Mouse (Mus musculus): ENCODE measurements around the gene Tmem260.
"Not testable (repeated sequence)": the region's sequence is repeated elsewhere in the genome, so short reads cannot be mapped to it uniquely, and the experiment has no call there.

Tmem260 gene

DNA sequence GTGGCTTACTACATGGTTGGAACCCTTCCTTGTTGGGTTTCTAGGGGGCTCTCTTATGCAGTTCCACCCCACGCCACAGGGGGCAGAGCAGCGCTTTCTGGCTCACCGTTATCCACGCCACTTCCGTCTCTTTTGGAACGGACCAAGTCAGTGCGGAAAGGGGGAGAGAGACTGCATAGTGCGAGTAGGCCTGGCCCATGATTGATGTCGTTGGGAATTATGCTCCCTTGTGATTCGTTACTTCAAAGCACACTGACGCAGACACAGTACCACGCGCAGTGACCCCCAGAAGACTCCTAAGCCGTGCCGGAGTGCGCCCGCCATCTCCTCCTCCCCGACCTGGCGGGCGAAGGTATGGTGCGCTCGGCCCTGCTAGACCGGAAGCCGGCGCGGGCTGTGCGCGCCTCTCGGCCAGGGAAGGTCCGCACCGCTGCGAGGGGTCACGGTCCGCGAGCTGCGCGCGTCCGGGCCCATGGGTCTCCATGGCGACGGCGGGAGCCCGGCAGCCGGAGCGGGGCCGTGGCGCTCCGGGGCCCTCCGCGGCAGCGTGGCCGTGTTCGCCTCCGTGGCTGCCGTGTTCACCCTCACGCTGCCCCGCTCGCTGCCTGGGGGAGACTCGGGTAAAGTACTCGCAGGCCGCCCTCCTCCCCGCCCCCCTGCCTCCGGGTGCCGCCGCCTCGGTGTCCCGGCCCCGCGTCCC, at the start of gene Tmem260:
Gene Tmem260, plus strand, starts transcription at position 141 of the 700 bp plus-strand sequence.
- DNase-seq, result peak; percentile 91 to 94

DNA sequence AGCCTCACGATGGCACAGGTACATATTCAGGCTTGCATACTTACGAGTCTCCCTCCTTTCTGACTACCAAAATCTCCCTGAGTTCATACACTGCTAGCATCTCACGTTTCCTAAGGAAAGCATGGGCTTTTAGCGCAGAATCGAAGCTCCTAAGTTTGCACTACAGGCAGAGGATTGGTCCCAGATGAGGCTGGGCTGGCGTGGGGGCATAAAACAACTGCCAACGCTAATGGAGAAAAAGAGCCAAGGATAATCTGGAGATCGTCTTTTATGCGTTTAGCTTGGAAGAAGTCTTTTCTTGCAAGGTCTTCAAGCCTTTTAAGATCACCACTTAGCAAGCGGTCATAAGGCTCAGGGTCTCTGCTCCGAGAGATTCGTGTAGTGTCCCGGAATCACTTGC, 39.8 kb upstream of the Tmem260 start:
- no peak for DNase-seq

DNA sequence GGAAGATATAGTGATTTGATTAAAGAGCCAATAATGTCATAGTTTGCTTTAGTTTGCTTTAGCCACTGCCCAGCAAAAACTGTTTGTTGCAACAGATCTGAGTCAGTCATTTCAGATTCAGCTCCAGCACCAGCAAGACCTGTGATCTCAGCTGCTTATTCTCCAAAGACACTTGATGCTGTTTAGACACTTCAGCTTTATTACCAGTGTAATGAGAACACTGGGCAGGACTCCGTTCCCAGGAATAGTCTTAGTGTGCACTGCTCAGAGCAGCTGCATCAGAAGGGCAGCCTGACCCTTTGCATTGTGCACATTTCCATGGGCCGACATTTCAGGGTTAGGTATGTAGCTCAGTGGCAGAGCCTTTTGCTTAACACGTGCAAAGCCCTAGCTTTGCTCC, 28.9 kb upstream of the Tmem260 start:
- DNase-seq, result no peak

DNA sequence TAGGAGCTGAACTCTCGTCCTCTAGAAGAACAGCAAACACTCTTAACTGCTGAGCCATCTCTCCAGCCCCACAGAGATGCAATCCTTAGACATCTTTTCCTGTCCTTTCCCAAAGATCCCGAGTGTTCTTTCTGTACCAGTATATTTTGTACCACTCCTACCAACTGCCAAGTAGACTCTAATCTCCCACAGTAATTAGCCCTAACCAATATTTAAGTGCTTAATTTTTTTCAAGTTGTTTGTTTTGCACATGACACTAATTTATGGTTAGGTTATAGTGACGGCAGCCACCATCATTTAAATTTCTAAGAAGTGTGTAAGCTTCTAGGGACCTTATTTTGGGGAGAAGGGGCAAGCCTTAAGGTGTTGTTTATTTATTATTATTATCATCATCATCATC, 27.7 kb upstream of the Tmem260 start:
- no peak for DNase-seq

DNA sequence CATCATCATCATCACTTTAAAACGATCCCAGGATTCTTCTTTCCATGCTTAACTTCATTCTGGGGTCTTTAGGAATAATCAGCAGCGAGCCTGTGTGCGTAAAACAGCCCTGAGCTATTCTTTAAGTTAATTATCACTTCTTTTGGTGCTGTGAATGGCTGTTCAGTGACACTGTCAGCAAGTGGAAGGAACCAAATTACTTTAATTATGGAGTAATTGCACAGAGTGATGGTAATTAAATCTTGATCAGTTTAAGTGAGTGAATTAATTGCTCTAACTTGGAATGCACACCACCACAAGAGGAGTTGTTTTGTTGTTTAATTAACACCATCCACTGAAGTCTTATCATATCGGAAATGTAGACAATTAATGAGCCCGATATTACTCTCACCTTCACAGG, 27.3 kb upstream of the Tmem260 start:
- no peak for DNase-seq

DNA sequence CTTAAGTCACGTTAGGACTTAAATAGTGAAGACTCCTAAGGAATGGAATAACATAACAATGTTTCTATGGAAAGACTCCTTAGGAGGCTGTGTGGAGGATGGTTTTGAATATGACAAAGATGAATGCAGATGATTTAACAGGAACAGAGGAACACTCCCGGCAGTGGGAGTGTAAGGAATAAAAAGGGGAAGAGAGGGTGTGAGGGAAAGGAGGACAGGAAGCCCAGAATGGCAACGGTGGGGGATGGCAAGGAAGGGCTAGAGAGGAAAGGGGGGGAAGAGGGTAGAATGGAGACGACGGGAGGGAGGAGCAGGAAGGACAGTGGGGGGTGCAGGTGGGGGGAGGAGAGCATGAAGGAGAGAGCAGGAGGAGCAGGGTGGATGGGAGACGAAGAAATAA, 24.4 kb upstream of the Tmem260 start:
- DNase-seq, result no peak

DNA sequence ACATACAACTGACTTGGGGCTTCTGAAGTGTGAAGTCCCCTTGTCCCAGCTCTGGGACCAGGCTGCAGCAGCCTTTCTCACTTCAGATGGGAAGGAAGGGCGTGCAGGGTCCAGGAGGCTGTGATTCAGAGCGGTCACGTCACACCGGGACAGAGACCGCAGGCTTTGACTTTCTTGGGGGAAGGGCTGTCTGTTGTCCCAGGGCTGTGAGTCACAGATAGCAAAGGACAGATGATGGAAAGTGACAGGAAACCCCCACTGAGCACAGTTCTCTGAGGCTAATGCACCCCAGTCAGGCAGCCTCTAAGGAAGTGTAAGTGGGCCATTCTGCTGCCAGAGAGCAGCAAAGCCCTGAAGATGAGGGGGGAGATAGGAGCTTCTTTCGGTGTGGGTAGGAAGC, 23.9 kb upstream of the Tmem260 start:
- no peak for DNase-seq

DNA sequence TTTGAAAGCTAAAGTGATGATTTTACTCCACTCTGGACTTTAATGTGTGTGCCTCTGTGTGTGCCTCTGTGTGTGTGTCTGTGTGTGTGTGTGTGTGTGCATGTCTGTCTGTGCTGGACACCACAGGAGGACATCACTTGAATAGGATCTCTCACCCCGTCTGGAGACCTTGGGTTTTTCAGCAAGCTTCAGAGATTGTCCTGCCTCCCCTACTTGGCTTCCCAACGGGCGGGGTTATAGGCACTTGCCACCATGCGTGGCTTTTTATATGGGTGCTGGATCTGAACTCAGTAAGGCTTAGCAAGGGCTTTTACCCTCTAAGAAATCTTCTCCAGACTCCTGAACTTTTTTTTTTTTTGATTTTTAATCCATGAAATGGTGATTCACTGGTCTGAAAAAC, 23.5 kb upstream of the Tmem260 start:
- DNase-seq, result no peak

DNA sequence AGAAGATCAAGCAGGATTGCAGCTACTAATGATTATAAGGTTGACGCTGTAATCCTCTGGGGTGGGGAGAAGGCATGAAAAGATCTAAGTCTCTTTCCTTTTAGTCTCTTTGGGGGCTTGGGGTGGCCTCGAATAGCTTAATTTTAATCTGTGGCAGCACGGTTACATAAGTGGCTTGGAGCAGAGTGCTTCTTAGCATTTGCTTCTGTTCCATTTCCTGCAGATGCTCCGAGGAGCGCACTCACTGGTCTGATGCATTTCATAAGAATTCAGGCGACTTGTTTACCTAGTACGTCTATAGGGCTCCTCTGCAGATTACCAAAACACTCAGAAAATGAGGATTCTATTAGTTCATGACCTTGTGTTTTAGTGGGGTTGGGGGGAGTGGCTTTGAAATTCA, 23.0 kb upstream of the Tmem260 start:
- DNase-seq, result no peak

DNA sequence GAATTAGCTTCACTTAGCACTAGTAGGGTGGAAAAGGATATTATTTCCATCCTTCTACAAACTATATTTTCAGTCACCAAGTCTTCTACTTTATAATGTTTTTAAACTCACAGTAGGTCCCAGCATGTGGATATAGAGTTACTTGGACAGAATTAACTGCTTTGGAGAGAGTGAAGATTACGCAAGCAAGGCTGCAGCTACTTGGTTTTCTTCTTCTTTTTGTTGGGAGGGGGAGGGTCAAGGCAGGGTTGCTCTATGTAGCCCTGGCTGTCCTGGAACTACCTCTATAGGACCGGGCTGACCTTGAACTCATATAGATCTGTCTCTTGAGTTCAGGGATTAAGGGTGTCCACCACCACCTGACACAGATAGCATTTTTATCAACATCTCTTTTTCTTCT, 13.9 kb upstream of the Tmem260 start:
- DNase-seq, result no peak

DNA sequence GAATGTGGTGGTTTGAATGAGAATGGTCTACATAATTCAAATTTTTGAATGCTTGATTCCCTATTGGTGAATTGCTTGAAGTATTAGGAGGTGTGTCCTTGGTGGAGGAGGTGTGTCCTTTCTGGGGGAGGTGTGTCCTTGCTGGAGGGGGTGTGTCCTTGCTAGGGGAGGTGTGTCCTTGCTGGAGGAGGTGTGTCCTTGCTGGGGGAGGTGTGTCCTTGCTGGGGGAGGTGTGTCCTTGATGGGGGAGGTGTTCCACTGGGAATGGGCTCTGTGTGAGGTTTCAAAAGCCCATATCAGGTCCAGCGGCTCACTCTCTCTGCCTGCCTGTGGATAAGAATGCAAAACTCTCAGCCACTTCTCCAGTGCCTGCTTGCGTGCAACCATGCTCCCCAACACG, 2.1 kb upstream of the Tmem260 start:
- DNase-seq, result no peak

DNA sequence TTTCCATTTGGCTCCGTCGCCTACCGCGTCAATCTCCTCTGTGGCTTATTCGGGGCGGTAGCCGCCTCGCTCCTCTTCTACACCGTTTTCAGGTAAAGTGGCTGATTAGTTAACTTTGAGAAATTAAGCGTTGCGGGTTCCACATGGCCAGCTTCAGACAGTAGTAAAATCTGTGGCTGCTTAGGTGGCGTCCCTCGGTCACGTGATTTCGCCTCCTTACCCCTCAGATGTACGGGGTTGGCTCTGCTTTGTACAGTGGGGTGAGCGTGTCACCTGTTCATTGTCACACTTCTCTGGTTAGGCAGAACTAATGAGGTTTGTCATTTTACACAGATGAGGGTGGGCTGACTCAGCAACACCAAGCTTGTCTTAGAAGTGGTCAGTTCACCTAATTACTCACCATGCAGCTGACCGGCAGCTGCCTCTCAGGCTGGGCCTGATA, 6.1 kb downstream of the Tmem260 start:
- no peak for DNase-seq

DNA sequence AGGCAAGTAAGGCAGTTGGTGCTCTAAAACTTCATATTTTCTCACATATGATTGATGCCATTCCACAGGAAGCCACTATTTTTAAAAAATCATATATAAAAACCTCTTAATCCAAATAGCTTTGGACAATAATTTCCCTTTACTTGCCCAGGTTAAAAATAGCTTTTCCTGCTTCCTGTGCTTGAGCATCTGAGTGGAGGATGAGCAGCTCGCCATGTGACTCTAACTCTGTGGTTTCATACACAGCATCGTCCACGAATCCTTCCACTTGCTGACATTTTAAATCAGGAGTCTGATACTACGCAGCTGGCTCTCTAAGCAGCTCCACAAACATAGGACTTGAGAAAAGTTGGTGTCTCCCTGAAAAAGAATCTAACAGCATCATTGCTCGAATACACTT, 7.5 kb downstream of the Tmem260 start:
- DNase-seq, result no peak

DNA sequence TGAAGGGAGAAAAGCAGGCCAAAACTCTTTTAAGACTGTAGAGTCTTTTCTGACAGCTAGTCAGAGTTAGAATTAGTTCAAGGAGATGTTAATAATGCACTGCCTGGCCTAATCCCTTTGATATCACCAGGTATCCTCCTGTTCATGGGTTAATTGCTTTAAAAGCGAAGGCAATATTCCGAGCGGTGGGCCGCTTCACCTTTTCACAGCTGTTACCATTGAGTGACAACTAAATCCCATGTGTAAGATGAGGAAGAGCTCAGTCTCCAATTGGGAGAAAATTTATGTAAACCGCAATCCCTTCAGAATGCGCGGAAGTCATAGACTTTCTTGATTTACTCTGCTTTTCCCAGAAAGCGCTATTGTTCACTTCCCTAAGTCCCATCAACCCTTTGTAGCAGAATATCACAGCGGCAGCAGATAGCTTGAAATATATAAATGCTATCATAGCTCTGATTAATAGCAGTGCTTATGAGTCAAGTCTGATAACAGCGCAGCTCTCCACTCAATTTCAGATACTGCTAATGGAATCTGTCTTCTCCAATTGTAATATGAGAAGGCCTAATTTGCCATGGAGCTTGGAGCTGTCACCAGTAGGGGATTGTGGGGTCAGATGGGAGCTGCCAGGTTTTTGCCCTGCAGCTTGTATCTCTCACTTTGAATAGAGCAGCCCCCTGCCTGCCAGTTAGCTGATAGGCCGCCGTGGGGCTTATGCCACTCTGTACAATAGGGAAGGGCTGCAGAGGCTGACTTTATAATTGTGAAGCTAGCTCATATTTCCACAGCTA, 10.6 kb downstream of the Tmem260 start:
- DNase-seq, result no peak

DNA sequence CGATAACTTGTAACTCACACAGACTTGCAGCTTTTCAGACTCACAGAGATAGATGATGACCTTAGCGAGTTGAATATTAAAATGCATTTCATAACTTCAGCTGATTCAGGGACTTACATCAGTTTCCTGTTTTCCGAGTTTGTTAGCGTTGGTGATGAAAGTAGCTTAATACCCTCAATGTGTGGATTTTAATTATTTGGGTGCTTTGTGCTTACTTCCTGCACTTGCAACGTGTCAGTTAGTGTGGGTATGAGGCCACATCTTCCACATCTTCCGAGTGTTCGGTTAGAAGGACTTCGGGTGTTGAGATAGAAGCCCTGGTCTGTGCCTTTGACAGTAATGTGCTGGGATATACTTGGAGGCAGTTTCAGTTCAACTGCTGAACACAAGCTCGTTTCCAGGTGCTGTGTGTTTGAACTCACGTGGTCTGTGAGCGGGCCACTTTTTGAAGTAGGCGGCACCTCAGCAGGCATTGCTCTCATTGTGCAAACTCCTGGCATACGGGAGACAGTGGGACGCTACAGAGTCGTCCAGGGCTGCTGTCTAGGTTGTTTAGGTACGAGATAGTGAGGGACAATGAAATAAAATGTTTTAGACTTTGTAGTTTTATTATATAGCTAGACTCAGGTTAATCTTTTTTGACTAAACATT, 11.5 kb downstream of the Tmem260 start:
- DNase-seq, result no peak

DNA sequence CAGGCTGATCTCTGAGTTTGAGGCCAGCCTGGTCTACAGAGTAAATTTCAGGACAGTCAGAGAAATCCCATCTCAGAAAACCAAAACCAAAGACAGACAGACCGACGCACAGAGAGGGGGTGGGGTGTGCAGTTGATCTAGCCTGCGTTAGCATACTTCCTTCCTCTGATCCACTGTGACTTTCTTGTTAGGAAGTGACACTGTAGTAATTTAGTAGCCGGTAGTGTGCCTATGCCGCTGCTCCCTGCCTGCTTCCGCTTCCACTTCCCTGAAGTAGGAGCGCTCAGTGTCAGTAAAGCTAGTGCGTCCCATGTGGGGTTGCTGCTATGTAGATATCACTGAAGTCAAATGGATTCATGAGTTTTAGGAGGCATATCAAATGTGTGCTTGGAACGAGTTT, 13.0 kb downstream of the Tmem260 start:
- DNase-seq, result no peak

DNA sequence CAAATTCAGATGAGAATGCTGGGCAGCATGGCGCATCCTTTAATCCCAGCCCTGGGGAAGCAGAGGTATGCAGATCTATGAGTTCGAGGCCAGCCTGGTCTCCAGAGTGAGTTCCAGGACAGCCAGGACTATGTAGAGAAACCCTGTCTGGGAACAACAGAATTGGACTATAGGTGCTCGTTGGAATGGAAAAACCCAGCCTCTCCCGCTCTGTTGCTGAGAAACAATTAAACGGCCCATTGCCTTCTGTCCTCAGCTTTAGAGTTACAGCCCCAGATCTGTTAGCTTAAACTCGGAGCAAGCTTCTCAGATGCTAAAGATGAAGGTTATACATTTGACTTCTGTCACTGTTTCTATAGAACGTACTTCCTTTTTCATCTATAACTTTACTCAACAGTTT, 22.4 kb downstream of the Tmem260 start:
- no peak for DNase-seq

DNA sequence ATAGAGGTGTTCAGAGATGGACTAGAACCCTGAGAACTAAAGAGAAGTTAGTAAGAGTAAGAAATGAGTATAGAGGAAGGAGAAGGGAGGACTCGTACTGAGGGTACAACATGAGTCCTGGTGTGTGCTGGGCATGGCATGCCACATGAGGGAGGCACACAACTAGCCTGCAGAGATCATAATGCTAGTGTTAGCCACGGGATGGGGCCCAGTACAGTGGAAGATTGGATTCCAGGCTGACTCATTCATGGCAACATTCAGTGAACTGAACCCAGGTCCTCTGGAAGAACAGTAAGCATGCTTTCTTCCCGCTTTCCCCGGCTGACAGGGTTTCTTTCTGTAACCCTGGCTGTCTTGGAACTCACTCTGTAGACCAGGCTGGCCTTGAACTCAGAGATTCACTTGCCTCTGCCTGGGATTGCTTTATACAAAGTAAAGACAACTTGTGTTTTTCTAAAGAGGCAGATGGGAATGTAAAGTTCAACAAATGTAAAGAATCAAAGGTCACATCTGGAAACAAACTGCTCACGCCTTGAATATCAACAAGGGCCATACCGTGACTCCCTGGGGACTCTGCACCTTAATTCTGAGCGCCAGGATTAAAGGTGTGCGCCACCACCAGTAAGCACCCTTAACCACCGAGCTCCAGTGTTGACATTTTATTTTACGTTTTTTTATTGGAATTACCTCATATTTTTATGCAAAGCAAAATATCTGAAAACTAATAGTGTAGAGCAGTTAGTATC, 25.0 kb downstream of the Tmem260 start:
- no peak for DNase-seq

DNA sequence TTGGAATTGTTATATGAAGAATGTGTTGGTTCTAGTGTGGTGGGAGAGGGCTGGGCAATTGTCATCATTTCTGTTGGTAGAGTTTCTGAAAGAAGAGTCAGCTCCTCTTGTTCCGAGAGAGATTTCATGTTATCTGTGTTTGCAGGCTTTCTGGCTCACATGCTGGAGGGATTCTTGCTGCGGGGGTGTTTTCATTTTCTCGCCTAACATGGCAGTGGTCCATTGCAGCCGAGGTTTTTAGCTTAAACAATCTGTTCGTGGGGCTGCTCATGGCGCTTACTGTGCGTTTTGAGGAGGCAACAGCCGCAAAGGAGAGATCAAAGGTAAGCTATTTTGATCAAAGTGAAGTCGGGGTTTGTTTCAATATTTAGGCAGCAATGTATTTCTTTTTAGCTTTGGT, 26.3 kb downstream of the Tmem260 start:
- DNase-seq, result no peak

DNA sequence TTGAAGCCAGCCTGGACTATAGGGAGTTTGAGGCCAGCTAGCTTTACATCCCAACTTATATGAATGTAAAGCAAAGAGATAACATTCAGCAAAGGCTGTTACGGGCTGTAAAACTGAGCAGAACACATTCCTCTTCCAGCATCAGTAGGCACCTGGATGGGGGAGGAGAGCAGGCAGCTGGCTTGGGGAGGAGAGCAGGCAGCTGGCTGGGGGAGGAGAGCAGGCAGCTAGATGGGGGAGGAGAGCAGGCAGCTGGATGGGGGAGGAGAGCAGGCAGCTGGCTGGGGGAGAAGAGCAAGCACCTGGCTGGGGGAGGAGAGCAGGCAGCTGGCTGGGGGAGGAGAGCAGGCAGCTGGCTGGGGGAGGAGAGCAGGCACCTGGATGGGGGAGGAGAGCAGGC, 29.4 kb downstream of the Tmem260 start:
- no peak for DNase-seq

DNA sequence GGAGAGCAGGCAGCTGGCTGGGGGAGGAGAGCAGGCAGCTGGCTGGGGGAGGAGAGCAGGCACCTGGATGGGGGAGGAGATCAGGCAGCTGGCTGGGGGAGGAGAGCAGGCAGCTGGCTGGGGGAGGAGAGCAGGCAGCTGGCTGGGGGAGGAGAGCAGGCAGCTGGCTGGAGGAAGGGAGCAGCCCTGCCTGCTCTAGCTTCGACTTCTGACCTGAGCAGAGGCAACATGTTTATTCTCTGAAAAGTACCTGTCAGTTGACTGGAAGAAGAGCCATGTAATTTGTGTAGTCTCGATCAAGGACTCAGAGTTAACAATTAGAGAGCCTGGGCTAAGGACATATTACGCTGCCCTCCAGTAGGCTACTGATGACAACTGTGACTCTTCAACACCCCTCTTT, 29.9 kb downstream of the Tmem260 start:
- not testable (repeated sequence) for DNase-seq

DNA sequence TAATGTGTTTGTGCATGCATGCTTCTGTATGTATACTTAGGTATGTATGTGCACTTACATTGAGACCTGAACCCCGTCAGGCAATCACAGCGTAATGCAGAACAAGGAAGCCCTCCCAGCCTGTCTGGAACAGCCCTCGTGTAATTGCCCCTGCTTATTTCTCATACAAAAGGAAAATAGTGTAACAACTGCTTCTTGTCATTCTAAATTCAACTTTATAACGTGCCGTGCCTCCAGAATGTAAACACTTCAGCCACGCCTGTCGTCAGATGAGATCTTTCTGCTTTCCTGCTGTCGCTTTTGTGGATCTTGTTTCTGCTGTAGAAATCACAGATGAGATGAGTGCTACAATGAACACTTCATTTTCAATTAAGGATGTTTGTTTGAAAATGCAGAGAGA, 30.4 kb downstream of the Tmem260 start:
- no peak for DNase-seq

DNA sequence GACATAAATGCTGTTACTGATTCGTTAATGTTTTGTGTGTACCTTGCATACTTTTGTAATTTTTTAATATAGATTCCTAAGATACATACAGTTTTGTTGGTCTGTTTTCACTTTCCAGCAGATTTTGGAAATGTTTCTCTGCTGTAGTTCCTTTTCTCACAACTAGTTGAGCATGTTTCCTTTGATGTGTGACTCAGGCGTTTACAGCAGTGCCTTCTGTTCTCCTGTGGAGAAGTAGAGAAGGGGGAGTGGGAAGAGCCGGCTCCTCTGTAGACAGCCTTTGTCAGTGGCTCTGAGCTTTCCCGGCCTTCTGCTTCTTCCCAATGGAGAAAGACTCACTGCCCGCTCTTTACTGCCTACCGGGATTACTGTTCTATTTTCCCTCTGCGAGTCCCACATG, 35.7 kb downstream of the Tmem260 start:
- DNase-seq, result no peak
